Mouse (Mus musculus) heart, adult 8-10 months (tissue): ENCODE measurements around the gene Nip7. TPM values are rescaled to one million over a fixed set of nuclear protein-coding genes. Genes with fewer than 3 reads are reported as not detected.
"Not testable (repeated sequence)": the region's sequence is repeated elsewhere in the genome, so short reads cannot be mapped to it uniquely, and the experiment has no call there.

ENCODE experiments used
- DNase-seq: peaks from one replicate; pipeline ENCODE4 v3.0.0; 2022; ENCODE audit warnings: low spot score
- microRNA-seq: library from miRNA; unstranded; fragments of <30 nt; microRNA quantifications from one replicate; pipeline ENCODE4 v1.2.0, GENCODE M21; 2022
- total RNA-seq, 4 experiments: library from RNA; stranded (reverse); gene quantifications; 2 replicates each; pipeline ENCODE4 v1.2.4; 2022

Nip7 gene
- total RNA-seq, 4 experiments from 2014 or later, result 24.8 to 28.1 (median 26.1) TPM

DNA sequence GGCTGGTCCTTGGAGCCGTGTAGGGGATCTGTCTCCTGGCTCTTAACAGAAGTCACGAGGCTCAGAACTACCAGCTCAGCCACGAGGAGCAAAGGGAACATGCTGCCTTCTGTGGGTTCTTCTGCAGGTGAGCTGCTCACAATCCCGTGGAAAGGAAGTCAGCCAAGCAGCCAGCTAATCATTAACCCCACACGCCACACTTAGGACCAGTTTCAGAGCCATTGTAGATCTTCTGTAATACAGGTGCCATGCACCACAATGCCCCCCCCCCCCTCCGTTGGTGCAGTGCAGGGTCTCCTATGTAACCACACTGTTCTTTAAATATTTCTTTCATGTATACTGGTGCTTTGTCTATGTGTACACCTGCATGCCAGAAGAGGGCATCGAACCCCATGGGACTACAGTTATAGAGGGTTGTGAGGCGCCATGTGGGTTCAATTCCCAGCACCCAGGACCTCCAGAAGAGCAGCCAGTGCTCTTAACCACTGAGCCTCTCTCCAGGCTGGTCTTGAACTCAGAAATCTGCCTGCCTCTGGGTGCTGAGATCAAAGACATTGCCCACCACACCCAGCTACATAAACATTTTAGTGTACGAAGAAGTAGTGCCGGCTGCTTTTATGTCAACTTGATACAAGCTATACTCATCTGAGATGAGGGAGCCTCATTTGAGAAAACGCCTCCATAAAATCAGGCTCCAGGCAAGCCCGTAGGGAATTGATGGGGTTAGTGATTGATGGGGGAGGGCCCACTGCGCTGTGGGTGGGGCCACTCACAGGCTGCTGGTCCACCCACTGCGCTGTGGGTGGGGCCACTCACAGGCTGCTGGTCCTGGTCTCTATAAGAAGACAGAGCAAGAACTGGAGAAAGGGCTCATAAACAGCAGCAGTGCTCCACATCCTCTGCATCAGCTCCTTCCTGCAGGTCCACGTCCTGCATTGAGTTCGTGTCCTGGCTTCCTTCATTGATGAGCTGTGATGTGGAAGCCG, 9.1 kb downstream of the Nip7 start, which contains the start of gene Tmed6:
TSS of gene Tmed6 (minus strand) at position 134 of the 986 bp plus-strand sequence.
- DNase-seq, result no peak

DNA sequence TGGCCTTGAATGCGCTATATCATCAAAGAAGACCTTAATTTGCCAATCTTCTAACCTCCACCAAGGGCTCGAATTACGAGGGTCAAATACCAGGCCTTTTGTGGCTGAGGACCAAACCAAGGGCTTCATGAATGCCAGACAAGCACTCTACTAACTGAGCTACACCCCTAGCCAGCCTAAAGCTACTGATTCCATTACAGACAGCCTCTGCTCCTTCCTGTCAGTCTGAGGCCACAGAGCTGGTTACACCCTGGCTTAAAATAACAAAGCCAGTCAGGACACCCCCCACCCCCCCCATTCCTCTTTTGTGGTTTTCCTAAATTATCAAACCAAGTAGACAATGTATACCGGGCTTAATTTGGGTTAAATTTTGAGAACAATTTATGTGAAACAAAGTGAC, 17.0 kb downstream of the Nip7 start:
- no peak for DNase-seq

DNA sequence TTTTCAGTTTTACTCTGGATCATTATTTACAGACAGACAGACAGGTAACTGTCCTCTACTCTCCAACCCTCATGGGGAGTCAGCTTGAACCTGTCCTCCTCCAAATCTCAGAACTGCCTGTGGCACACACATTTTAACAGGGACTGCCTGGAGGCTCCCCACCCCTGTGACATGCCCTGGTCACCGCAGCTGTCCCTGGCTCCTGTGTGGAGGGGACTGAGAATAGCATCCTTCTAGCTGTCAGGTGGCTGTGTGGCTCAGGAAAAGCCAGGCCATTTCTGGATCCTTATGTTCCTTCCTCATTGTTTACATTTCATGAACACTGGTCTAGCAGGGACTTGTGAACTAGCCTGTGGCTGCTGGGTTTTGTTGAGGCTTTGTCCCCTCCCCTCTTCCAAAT, 17.5 kb downstream of the Nip7 start:
- DNase-seq, result no peak

DNA sequence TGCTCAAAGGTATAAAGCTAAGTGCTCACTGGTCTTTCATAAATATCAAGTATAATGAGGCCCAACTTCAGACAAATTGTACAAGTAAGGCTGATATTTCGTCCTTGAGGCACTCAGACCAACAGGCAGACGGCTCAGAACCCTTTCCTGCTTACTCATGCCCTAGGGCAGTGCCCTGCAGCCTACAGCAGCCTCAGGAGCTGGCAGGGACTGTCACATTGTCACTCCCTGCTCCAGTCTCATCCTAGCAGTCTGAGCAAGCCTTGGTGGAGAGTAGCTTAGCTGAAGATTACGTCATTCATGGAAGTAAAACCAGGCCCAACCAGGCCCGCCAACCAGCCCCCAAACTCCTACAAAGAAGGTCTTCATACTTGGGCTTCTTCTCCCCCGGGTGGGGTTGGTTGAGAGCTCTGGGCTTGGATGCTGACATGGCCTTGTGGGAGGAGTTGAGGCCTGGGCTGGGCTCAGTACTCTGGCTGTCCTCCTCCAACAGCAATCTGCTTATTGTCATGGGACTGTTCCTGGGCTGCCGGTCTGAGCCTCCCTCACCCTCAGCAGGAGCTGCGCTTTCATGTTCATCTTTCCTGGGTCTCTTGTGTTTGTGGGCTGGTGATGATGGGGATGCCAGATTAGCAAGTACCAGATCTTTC, 19.7 kb downstream of the Nip7 start:
- no peak for DNase-seq

DNA sequence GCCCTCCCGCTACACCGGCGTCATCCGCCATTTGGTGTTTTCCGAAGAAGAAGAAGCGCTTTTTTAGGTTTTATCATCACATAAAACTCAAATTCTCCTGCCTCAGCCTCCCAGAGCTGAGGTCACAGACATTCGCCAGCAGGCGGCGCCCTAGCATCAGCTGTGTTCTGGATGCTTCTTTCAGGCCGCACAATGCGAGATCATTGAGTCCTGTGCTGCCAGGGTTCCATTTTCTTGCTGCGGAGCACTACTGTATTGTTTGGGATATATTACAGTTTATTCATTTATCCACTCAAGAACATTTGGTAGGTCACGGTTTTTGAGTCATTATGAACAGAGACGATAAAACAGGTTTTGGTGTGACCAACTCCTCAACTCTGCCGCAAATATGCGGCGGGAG, 28.7 kb downstream of the Nip7 start:
- no peak for DNase-seq

DNA sequence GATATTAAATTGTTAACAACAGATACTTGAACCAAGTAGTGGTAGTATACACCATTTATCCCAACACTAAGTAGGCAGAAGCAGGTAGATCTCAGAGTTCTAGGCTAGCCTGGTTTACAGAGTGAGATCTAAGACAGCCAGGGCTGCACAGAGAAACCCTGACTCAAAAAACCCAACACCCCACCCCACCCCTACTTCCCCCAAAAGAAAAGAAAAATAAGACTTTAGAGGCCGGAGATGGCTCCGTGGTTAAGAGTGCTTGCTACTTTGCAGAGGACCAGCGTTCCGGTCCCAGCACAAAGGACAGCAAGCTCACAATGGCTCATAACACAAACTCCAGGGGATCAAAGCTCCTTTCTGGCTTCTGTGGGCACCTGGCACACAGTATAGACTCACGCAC, 29.3 kb downstream of the Nip7 start:
- no peak for DNase-seq

DNA sequence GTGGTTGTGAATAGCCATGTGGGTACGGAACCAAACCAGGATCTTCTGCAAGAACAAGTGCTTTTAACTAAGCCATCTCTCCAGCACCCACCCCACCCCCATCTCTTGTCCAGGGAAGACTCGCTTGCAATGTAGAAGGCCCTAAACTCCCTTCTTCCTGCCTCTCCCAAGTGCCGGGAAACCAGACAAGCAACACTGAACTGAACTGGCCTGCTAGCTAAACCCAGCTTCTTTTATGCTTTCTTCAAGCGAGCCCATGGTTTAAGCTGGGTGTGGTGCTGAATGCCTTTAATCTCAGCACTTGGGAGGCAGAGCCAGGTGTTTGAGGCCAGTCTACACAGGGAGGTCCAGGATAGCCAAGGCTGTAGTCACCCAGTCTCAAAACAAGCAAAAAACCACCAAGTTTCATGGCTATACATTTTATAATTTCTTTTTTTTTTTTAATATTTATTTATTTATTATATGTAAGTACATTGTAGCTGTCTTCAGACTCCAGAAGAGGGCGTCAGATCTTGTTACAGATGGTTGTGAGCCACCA, 31.9 kb downstream of the Nip7 start:
- no peak for DNase-seq

DNA sequence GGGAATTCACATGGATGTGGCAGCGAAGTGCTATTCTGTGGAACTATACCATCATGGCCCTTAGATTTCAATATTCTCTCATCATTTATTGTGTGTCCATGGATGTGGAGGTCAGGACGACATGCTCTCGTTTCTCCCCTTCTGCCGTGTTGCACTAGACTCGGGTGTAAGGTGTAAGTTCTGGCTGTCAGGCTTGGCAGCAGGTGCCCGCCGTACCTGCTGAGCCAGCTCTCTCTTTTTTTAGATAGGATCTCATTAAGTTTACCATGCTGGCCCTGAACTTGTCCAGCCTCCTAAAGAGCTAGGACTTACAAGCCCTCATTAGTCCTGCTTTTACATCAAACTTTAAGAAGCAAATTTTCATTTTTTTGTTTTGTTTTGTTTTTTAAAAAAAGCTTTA, 33.9 kb downstream of the Nip7 start:
- DNase-seq, result no peak

DNA sequence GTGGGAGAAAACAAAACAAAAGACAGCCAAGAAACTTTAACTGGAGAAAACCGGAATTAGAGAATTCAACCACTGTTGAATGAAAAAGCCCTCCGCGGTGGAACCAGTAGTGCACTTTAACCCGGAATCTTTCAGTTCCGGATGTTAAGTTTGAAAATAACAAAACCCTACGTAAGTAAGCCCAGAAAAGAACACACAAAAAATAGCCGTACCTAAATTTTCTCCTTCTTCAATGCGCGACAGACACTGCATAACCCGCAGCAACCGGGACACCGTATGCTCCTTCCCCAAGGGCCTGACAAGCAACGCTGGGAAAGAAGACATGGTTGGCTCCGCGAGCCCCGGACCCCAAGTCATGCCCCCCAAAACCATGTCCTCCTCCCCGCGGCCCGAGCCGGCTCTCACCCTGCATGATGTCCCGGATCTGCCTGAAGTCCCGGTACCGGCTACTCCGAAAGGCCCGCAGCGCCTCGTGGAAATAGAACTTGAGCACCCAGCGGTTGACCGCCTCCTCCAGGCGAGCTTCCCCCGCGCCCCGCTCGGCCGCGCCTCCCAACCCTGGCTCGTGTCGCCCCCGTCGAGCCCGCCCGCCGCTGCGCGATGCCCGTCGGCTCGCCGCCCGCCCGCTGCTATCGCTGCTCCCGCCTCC, 39.2 kb downstream of the Nip7 start:
- peak; percentile 11 for DNase-seq

DNA sequence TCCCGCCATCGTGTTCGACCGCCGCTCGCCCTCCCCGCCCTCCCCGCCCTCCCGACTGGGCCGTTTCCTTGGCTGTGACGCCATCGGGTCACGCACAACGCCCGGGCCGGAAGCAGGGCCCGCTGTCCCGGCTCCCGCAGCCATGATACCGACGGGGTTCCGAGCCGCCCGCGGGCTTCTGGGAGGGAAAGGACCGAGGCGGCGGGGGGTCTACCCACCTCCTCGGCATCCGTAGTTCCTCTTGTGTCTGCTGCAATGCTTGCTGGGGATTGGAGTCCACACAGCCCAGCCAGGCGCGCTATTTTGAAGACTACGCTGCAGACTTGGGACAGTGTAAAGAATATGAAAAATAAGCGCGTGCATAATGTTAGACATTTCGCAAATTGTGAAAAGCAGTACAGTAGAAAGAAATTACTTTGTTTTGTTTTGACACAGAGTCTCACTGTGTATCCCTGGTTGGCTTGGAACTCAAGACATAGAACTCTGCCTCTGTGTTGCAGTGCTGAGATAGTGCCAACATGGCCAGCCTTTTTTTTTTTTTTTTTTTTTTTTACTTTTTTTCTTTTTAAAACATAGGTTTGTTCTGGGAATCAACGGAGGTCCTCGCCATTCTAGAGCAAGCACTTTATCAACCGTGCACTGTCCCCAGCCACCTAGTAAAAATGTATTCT, 39.8 kb downstream of the Nip7 start, which contains the start of gene Terf2:
TSS of gene Terf2 (minus strand) at position 182 of the 671 bp plus-strand sequence.
- DNase-seq, result peak; percentile 93

DNA sequence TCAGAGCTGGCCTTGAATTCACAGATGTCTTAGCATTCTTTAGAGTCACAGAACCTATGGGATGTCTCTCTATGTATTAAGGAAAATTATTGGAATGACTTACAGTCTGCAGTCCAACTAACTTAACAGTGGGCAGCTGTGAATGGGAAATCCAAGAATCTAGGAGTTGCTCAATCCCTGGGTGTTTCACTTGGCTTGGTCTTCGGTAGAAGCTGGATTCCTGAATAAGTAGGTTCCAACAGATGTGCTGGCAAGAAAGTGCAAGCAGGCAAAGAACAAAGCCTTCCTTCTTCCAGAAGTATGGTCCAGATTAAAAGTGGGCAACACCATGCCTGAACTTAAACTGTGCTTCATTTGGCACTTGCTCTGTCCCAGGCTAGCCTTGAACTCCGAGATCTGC, 44.0 kb downstream of the Nip7 start:
- no peak for DNase-seq

DNA sequence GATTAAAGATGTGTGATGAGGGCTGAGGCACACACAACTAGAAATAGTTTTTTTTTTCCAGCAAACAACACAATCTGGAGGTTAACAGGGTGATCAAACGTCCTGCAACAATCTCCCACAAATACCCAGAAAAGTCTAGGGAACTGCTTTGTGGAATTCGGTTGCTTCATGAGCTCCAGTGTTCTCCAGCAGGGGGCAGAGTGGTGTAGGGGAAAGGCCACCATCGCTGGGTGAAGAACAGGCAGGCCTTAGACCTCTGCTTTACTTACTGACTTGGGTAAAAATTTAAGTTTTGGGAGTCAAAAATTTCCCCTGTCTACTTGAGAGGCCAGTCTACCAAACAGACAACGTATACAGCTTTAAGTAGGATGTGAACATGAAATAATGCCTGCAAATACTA, 47.9 kb downstream of the Nip7 start:
- DNase-seq, result peak; percentile 76

DNA sequence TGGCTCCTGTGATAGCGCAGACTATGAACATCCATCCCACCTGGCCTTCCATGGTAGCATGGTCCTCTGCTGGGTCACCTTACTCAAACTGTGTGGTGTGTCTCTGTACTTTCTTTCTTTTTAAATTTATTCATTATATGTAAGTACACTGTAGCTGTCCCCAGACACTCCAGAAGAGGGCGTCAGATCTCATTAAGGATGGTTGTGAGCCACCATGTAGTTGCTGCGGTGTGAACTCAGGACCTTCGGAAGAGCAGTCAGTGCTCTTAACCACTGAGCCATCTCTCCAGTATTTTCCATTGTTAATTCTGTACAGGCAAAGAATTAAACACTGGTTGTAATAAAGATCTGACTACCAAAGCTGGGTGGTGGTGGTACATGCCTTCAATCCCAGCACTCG, 51.4 kb downstream of the Nip7 start:
- DNase-seq, result not testable (repeated sequence)

DNA sequence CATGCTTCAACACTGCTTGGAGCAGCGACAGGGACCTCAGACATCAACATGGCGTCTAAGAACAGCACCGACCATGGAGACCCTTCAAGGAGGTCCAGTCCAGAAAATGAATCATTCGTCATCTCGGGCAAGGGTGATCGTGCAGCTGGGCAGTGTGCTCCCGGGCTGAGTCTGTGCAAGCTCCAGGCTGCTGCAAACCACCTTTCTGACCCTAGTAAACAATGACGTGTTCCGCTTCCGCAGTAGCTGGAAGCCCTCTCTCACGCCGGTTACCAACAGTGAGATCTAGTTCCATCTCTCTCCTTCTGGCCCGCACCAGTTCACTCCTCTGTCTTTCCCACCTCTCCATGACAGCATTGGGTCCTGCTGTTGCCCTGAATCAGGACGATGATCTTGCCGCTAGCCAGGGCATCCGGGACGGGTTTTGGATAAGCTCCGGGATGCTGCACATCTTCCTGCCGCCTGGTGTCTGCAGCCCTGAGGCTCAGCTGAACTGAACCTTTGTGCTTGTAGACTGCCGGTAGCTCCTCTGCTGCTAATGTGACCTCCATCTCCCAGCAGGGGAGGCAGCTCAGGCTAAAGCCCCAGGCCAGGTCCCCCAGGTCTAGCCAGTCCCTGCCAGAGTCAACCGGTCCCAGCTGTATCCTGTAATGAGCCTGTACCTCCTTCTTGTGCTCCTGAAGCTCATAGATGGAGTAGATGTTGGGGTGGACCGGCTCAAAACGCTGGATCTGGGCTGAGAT, 52.5 kb downstream of the Nip7 start:
- DNase-seq, result no peak

DNA sequence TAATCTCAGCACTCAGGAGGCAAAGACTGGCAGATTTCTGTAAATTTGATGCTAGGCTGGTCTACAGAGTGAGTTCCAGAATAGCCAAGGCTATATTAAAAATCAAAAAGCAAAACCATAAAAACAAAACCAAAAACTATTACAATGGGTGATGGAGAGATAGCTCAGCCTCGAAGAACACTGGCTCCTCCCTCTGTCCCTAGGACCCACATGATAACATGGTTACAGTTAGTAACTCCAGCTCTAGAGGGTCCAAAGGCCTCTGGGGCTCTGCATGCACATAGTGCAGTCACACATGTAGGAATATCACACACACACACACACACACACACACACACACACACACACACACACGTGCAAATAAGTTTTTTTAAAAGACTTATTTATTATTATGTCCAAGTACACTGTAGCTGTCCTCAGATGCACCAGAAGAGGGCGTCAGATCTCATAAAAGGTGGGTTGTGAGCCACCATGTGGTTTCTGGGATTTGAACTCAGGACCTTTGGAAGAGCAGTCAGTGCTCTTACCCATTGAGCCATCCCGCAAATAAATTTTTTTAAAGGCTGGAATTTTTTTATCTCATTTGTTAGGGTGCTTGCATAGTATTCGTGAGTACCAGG, 53.2 kb downstream of the Nip7 start:
- DNase-seq, result no peak

Small RNA genes within 50 kb of the gene (microRNA-seq; reads per million reads assigned to microRNA genes)
- gene Mir7075, result 0.84 reads per million

Other genes starting within 250 kb of the Nip7 start
- 1 to 10 TPM in 2 of 4 experiments, under 1 TPM in 2; 0.62 to 1.3 (median 1.0) TPM for gene Has3, start 186.6 kb upstream of the Nip7 start, total RNA-seq
- gene Utp4, start 163.2 kb upstream of the Nip7 start, total RNA-seq, result 10 to 100 TPM; 20.2 to 23.0 (median 21.6) TPM
- gene Sntb2, start 121.1 kb upstream of the Nip7 start, total RNA-seq, result 10 to 100 TPM; 10.6 to 11.6 (median 11.3) TPM
- 10 to 100 TPM; 59.7 to 67.1 (median 62.5) TPM for gene Vps4a, start 25.7 kb upstream of the Nip7 start, total RNA-seq
- 10 to 100 TPM; 67.1 to 76.1 (median 74.4) TPM for gene Pdf, start 8.3 kb upstream of the Nip7 start, total RNA-seq
- gene Cog8, start 188 bp upstream of the Nip7 start, total RNA-seq, result 10 to 100 TPM; 16.4 to 20.2 (median 17.7) TPM
- not detected for gene Tmed6, start 8.8 kb downstream of the Nip7 start, total RNA-seq
- gene Terf2, start 39.7 kb downstream of the Nip7 start, total RNA-seq, result 10 to 100 TPM; 13.2 to 14.1 (median 13.4) TPM
- 10 to 100 TPM; 36.0 to 46.3 (median 40.0) TPM for gene Cyb5b, start 93.8 kb downstream of the Nip7 start, total RNA-seq
- 10 to 100 TPM; 19.1 to 24.7 (median 23.8) TPM for gene Nfat5, start 236.6 kb downstream of the Nip7 start, total RNA-seq